Mouse (Mus musculus): ENCODE measurements around the gene Srarp. TPM values are rescaled to one million over a fixed set of nuclear protein-coding genes. Genes with fewer than 3 reads are reported as not detected.

Gene Srarp
- total RNA-seq (2021) = 1 to 10 TPM in 1 of 2 experiments, under 1 TPM in 1; 0.91 to 1.0 TPM
- long read RNA-seq, experiment 1, partial matches to known transcripts = 0 of 1 reads
- long read RNA-seq, experiment 1, other reads (novel, unspliced or antisense) = 0 of 1 reads
- long read RNA-seq, experiment 2 = 0 reads

DNA sequence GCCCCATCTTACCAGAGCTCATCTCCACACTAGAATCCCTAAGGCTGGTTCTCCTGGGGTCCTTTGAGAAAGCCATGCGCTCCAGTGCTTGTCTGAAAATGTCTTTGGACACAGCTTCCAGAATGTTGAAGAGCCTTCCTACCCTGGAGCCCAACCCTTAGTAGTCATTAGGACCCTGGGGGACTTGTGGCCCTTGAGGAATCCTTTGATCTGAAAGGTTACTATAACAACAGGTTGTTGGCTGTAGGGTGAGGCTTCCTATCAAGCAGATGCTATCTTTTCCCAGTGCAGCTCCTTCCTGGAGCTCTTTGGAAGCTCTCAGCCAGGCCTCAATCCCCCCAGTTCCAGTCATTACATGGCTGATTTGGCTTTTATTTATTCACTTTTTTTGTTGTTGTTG is at the start of gene Srarp:
Gene Srarp (minus strand): TSS at position 132 of the 400 bp plus-strand sequence.
- DNase-seq = no peak

DNA sequence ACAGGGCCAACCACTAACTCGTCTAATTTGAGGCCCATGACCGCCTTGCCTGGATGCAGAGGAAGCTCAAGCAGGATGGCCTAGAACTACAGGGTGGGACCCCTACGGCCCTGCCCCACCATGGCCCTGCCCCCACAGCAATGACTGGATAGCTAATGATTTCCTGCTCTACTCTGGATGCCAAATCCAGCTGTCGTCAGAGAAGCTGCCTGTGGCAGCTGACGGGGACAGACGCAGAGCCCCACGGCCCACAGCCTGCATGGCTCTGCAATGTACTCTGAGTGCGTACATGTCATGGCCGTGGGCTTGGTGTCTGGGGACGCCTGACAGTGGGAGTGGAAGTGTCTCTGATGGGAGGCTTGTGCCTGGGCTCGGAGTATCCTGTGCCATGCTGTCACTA is 48.2 kb upstream of the Srarp start:
- no peak for DNase-seq

DNA sequence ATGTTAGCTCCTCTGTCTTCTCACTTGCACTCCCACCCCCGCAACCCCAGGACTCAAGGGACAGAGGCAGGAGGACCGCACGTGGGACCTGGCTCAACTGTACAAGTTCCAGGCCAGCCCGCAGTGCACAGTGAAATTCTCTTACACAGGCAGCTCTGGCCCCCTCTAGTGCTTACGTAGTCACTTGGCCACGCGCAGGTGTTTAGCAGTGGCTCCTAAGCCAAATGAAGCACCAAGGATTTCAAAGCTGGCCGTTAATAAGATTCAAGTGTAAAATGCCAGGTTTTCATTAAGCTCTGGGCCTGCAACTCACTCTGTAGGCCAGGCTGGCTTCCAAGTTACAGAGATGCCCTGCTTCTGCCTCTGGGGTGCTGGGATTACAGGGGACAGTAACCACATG is 43.5 kb upstream of the Srarp start:
- DNase-seq = no peak

DNA sequence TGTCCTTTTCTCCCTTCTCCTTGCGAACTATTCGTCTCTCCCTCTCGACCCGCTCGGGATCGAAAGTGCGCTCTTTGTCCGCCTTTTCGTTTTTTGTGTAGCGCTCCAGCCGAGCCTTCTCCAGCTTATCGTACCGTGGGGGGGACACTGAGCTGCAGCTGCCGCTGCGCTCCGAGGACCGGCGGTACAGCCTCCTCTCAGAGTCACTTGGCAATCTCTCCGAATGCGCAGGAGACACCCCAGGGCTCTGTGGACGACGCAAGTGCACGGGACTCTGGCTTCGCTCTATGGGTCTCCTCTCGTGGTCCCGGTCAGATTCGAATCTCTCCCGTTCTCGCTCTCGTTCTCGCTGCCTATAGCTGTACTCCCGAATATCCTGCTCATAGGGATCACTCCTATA is 42.9 kb upstream of the Srarp start:
- no peak for DNase-seq

DNA sequence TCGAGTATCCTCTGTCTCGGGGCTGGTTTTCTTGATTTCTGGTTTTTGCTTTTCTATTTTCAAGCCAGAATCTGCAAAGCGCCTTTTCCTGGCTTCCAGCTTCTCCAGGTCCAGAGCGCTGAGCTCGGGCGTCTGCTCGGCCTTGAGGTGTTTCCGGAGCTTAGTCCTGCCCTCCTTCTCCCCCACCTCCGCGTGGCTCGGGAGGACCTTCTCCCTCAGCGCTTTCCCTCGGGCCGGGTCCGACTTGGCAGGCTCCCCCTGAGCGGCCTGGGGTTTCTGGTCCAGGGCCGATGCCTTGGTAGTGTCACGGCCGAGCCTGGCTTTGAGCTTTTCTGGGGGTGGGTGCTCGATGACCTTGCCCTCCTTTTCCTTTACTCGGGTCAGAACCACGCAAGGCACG is 42.3 kb upstream of the Srarp start:
- no peak for DNase-seq

DNA sequence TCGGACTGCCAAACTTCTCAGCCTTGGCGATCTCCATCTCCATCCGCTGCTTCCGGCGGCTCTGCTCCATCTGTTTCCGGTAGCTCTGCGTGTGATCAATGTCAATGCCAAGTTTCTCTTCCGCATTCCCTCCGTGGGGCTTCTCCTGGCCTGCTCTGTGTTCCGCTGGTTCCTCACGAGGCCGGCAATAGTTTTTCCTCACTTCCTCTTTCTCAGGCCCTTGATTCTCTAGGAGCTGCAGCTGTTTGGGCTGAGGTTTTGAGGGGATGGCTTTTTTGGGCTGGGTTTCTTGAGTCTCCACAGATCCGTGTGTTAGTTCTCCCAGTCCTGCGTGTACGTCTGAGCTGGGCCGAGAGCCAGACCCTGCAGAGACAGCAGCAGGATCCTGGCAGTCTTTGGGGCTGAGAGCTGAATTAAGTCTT is 41.8 kb upstream of the Srarp start:
- peak; percentile 69 for DNase-seq

DNA sequence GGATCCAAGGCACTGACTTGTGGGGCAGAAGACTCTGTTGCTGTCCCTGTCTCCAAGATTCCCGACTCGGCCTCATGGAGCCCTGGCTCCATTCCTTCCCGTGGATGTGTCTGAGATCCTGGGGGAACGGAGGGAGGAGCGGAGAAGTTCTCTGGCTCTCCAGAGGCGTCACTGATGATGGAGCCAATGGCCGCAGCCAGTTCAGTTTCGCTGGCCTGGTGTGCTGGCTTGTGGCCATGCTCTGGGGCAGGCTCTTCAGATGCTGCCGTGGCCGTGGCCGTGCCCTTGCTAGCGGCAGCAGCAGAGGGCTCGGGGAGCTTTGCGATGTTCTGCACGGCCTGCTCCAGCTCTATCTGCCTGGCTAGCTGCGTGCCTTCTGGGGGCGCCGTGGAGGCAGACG is 38.5 kb upstream of the Srarp start:
- no peak for DNase-seq

DNA sequence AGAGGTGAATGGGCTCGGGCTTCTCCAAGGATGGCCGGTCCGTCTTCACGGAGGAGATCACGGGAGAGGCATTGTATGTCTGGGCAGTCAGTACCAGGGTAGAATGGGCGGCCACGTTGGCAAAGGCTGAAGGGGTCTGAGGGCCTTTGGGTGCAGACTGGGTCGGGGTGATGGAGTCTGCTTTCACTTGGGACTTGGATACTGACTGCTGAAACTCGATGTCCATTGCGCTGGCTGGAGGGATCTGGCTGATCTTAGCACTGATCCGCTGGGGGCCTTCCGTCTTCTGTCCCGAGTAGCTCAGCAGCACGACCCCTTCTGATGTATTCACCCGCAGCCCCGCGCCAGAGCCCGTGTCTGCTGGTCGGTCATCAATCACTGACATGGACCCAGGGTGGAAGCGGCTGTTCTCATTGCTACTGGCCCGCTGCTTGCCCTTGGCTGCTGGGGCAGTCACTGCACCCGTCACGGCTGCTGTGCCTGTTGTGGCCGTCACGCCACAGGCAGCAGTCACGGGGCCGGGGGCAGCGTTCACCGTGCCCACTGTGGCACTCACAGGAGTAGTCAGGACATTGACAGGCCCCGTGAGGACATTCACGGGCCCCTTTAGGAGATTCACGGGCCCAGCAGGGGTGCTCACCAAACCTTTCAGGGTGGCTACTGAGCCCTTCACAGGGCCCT is 36.9 kb upstream of the Srarp start:
- no peak for DNase-seq

DNA sequence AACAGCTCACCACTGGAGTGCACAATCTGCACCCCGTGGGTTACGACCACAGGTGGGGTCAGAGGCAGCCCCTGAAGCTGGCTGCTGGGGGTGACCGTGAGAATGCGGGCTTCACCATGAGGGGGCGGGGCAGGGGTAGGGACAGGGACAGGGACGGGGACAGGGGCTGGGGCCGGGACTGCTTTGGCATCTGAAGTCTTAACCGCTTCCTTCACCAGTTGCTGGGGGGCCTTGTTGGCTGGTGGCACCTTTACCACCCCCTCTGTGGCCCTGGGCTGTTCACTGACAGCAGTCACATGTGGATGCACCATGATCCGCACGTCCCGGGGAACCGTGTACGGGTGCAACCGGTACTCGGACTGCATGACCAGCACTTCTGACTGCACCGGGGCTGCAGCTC is 35.6 kb upstream of the Srarp start:
- DNase-seq = no peak

DNA sequence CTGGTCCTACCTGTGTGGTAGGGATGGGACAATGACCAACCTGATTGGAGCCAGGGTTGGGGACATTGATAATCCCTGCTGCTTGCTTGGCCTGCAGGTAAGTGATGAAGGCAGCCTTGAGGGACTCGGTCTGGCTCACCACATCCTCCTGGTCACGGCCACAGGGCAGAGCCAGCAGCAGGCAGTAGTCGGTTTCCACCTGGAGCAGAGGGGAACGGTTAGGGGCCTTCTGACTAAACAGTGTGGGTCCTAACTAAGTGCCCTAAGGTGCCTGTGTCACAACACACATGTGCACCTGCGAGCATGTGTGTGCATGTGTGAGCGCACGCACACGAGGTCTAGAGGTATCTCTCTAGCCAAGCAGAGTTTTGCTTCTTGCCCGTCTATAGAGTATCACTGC is 33.4 kb upstream of the Srarp start:
- DNase-seq = no peak

DNA sequence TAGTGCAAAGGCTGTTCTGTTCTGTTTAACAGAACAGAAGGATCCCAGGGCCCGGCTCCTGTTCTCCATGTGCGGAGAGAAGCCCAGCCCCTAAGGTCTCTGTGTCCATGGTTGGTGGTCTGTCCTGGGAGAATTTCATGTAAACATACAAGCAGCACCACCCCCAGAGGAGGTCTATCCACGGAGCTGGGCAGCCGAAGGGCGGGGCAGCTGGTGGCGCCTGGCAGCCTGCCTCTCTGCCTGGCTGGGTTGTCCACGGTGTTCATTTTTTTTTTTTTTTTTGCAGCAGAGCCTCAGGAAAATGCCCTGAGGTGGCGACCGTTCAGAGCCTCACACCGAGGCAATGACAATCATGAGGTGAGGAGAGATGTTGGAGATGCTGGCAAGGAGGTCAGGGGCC is 32.7 kb upstream of the Srarp start:
- no peak for DNase-seq

DNA sequence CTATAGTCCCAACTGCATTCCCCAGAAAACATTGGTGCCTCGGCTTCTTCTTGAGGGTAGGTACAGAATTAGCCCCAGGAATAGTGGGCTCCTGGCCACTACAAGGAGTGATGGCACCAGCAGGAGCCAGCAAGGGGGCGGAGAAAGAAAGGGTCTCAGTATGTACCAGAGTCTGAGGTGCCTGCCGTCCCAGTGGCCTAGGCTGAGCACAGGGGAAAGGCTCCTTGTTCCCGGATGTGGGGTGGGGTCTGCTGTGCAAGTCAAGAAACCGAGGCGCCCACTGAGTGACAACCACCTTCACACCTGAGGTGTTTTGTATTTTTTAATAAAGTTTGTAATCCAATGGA is 31.6 kb upstream of the Srarp start:
- DNase-seq = no peak

DNA sequence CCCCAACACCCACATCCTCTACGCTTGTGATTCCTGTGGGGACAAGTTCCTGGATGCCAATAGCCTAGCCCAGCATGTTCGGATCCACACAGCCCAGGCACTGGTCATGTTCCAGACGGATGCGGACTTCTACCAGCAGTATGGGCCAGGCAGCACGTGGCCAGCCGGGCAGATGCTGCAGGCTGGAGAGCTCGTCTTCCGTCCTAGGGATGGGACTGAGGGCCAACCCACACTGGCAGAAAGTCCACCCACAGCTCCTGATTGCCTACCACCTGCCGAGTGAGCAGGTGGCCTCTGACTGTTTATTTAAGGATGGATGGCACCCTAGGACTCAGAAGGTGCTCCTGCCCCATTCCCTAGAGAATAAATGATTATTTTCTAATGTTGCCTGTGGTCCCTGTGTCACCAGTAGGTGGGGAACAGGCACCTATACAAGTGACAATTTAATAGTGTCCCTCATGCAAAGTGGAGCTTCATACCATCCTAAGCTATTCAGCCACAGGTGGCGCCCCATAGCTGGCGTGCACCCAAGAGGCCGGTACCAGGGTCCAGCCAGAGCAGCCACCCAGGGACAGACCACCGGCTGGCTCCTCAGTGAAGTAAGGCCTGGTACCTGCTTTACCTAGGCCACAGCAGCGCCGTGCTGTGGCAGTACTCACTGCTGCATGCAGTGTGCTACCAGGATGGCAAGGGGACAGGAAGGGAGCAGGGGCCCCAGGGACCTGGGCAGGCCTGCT is 31.1 kb upstream of the Srarp start:
- DNase-seq = no peak

DNA sequence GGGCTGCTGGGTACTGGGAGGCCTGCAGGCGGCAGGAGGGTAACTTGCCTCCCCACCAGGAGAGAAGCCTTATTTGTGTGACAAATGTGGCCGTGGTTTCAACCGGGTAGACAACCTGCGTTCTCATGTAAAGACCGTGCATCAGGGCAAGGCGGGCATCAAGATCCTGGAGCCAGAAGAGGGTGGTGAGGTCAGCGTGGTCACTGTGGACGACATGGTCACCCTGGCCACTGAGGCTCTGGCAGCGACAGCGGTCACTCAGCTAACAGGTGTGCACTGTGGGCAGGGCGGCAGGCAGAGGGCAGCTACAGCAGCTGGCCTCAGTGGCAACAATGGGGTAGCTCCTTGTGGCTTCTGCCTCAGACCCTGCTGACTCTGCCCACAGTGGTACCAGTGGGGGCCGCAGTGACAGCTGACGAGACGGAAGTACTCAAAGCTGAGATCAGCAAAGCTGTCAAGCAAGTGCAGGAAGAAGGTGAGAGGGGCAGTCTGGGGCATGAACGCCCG is 30.4 kb upstream of the Srarp start:
- no peak for DNase-seq

DNA sequence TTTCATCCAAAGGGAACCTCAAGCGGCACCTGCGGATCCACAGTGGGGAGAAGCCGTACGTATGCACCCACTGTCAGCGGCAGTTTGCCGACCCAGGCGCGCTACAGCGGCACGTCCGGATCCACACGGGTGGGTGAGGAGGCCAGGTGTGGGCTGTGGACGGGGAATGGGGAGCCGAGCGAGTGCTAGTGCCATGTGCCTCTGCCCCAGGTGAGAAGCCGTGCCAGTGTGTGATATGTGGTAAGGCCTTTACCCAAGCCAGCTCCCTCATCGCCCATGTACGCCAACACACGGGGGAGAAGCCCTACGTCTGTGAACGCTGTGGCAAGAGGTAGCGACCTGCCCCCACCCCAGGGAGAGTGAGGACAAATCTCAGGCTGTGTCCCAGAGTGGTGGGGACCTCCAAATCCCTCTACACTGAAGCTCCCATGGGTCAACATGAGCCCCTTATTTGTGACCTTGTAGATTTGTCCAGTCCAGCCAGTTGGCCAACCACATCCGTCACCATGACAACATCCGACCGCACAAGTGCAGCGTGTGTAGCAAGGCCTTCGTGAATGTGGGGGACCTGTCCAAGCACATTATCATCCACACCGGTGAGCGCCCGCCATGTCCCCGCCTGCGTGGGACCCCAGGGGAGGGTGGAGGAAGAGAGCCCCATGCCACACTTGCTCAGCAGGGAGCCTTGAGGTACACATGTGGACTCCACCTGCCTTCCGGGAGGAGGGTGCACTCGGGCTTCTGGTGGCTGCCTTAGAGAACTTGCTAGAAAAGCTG is 29.8 kb upstream of the Srarp start:
- no peak for DNase-seq

DNA sequence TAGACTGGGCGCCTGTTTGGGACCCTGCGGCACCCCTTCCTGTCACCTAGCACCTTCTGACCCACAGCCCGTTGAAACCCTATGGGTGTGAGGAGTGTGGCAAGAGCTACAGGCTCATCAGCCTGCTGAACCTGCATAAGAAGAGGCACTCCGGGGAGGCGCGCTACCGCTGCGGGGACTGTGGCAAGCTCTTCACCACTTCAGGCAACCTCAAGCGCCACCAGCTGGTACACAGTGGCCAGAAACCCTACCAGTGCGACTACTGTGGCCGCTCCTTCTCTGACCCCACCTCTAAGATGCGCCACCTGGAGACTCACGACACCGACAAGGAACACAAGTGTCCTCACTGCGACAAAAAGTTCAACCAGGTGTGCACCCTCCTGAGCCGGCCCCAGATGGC is 28.8 kb upstream of the Srarp start:
- DNase-seq = no peak

DNA sequence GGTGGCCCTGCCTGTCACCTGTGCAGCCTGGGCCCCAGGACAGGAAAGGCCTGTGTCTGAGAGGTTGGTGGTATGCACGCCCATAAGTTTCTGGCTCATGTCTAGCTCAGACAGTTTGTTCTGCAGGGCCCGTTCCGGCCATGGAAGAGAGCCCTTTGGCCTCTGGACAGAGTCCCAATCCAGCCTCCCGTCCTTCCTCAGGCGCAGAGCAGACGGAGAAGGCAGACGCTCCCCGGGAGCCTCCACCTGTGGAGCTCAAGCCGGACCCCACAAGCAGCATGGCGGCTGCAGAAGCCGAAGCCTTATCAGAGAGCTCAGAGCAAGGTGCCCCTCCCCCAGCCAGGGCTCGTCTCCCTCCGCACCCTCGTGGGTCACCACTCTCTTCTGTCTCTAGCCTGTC is 27.6 kb upstream of the Srarp start:
- no peak for DNase-seq

DNA sequence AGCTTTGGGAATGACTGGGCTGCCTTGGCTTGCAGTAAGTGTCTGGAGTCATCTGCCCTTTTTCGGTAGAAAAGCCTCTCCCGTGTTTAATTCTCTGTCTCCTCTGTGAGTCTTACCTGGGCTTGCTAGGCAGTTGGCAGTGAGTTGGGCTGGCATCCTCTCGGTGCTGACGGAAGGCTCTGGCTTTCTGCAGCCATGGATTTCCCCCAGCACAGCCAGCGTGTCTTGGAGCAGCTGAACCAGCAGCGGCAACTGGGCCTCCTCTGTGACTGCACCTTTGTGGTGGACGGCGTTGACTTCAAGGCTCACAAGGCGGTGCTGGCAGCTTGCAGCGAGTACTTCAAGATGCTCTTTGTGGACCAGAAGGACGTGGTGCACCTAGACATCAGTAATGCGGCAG is 25.7 kb upstream of the Srarp start:
- DNase-seq = no peak

DNA sequence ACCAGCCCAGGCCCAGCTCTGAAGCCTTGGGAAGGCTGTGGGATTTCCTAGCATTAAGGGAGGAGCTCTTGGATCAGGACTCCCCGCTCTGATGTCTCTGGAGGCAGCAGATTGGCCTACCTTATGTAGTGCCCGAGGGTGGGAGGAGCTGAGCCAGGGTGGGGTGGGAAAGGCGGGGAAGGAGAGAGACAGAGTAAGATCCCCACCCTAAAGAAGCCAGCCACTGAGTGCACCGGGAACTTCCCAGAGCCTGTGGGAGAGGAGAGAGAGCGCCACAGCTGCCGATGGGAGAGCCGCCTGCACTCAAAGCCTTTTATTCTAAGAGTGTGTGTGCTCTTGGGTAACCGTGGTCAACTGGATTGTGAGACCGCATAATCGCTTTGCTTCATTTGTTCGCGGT is 25.2 kb upstream of the Srarp start:
- no peak for DNase-seq

DNA sequence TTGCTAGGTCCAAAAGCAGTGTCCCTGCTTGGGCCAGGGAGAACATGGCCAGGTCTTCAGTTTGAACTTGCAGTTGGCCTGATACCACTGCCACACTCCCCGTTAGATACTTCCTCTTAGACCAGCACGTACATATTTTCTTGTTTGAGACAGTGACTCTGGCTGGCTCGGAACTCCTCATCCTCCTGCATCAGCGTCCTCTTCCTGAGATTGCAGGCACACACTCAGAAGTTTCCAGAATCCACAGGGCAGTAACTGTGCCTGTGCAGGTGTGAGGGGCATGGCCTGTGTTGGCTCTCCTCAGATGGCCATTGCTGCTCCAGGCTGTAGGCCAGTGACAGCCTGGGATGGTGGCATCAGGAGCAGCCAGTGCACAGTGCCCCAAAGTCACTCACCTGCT is 24.6 kb upstream of the Srarp start:
- DNase-seq = no peak

DNA sequence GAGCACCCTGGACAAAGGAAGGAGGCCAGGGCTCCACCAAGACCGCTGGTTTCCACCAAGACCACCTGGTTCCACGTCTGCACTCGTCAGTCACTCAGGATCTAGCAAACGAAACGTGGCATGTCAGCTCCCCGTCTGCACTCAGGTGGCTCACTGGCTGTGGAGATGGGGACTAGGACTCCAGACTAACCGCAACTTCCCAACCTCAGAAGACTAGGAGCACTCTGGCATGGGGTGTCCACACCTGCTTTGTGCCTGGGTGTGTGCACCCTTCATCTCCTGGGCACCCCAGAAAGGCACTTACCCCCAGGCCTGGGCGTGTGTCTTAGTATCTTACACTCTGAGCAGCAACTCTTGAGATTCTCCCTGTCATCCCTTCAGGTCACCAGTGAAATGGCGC is 23.9 kb upstream of the Srarp start:
- DNase-seq = no peak

DNA sequence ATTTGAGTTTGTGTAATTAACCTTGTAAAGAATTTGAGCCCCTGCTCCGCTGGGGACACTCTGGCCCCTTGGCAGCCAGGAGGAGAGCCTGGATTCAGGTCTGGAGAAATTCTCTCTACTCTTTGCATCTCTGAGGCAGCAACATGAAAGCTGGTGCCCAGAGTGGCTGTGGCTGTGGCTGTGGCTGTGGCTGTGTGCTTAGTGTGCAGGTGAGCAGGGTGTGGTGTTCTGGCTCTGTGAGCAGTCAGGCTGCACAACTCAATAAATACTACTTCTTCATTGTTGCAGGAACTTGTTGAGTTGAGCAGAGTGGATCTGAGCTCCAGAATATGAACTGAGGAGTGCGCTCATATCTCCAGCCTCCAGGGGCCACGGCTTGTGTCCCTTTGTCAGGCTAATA is 23.0 kb upstream of the Srarp start:
- DNase-seq = no peak

DNA sequence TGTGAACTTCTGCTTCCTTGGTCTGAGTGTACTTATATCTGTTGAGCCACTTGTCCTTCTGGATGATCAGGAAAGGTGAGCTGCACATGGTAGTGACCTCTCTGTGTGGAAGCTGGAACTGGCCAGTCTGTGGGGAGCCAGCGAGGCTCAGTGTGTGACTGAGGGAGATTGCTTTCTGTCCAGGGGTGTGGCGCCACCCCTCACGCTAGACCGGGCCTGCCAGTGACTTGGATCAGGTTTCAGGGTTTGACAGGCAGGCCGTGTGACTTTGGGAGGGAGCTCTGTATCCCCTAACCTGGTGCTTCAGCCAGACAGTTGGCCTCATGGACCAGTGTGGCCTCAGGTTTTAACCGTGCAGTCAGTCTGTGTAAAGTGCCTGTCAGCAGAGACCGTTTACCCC is 22.3 kb upstream of the Srarp start:
- peak; percentile 82 for DNase-seq
